Mouse (Mus musculus): ENCODE measurements around the gene Fam149a. TPM values are rescaled to one million over a fixed set of nuclear protein-coding genes. Genes with fewer than 3 reads are reported as not detected.
"Not testable (repeated sequence)": the region's sequence is repeated elsewhere in the genome, so short reads cannot be mapped to it uniquely, and the experiment has no call there.

Gene Fam149a
- total RNA-seq, 1 experiment from 2014 or later, result not detected

GRCm38 (mm10) chr8:45341630-45342628 lies 40.2 kb downstream of the Fam149a start:
- ATAC-seq (replicated peaks; ENCODE audit: insufficient number of reproducible peaks, low FRiP score, low TSS enrichment, poor library complexity, severe bottlenecking), result no peak

DNA sequence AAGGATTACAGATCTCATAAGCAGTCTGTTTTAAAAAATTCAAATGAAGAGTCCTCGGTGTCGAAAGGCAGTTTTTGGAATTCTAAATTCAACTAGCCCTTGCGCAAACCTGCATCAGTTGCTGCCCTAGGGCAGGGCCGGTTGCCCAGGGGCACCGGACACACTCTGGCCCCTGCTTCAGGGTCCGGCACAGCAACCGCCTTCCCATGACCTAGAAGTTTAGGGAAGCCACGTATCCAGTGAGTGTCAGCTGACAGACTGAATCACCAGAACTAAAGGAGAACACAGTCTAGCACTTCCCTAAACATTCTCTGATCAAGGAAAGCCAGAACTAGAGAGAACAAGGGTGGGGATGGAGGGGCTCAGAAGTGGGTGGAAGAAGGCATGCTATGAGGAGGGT lies 48.6 kb downstream of the Fam149a start:
- peak; percentile 73 for ATAC-seq (replicated peaks; ENCODE audit: insufficient number of reproducible peaks, low FRiP score, low TSS enrichment, poor library complexity, severe bottlenecking)

DNA sequence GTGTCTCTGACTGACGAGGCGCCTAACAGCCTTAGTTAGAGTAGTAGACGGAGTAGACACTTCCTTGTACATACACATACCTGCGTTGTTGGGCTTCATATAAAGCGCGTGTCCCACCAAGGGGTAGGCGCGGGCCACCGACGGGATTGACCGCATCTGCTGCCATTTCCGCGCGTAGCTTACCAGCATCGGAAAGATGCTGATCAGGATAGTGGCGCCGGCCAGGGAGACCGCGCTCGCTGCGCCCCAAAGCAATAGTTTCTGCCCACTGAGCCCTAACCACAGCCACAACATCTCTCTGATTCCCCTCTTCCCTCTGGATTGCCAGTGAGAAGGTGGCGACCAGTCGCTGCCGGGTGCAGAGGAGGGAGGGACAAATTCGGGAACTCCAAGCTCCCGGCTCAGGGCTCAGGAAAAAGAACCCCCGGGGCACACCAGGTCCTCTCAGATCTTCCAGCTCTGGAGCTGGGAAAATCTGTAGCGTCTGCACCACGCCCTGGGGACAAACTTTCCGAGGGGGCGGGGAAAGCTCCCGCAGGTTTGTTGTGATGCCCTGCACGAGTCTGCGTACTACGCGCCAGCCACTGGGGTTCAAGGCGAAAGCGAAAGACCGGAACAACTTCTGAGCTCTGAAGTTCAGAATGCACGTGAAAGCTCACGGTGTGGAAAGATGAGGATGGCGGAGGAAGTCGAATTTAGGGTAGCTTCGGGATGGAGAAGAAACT lies 49.2 kb downstream of the Fam149a start, which contains the start of gene Cyp4v3:
Cyp4v3 (minus strand) TSS at position 532 of the 725 bp plus-strand sequence.
- peak; percentile 87 for ATAC-seq (replicated peaks; ENCODE audit: insufficient number of reproducible peaks, low FRiP score, low TSS enrichment, poor library complexity, severe bottlenecking)

DNA sequence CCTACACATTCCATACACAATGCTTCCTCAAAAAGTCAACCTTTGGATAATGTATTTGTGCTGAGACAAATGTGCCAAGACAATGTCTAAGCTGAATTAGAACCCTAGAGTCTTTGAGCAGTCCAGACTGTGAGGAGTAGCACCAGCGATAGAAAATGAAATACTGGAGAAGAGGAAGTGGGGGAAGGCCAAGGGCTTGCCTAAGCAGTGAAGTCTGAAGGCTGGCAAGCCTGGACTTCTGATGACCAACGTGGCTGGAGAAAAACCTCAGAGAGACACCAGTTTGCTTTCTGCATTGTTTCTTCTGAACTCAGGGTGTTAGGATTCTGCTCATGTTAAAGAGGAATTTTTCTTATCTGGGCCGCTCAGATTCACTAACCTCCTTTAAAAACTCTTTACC lies 51.2 kb downstream of the Fam149a start:
- ATAC-seq (replicated peaks; ENCODE audit: insufficient number of reproducible peaks, low FRiP score, low TSS enrichment, poor library complexity, severe bottlenecking), result no peak

DNA sequence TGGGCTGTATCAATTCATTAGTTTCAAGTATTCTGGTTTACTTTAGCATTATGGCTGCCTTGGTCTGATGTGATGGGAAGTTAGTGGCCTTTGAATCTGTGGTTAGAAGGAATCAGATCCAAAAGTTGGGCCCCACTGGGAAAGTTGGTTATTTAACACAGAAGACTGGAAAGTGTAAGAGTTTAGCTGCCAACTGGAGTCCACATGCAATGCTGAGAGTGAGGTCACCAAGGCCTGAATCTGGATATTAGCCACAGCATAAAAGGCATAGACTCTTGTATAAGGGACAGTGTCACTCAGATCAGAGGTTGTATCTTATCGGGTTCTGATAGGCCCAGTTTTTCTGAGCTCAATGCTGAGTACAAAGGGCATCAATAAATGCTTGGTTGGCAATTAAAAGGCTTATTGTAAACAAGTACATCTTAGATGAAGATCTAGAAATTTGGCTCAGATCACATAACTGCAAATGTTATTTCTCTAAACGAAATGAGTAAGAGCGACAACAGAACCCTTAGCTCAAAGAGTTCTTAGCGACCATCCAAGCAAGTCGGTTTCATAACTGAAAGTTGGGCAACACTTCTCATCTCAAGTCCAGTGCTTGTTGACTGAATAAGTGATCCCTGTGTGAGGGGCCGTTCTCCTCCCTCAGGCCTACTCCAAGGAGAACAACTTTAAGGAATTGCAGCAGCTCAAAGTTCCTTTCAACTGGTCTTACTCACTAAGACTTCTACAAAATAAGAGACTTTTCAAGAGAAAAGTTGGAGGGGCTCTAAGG lies 52.7 kb downstream of the Fam149a start:
- no peak for ATAC-seq (replicated peaks; ENCODE audit: insufficient number of reproducible peaks, low FRiP score, low TSS enrichment, poor library complexity, severe bottlenecking)

- ATAC-seq (replicated peaks; ENCODE audit: insufficient number of reproducible peaks, low FRiP score, low TSS enrichment, poor library complexity, severe bottlenecking), result not testable (repeated sequence)
Measured at GRCm38 (mm10) chr8:45327076-45327475, 55.0 kb downstream of the Fam149a start.

DNA sequence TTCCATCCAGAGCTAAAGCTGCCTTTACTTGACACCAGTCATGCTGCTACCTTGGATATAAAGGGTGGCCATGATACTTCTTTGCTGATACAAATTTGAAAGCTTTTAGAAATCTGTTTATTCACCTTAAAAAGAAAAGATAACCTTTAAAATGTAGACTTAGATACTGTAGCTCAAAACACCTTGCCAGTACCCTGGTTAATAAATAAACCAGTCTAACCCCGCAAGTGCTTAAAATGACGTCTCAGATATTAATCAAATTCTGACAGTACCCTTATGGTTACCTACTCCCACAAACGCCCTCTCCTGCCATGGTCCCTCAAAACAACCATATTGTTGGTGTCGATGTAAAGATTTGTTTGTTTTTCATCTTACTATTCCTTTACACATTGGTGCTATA lies 57.9 kb downstream of the Fam149a start:
- ATAC-seq (replicated peaks; ENCODE audit: insufficient number of reproducible peaks, low FRiP score, low TSS enrichment, poor library complexity, severe bottlenecking), result no peak

DNA sequence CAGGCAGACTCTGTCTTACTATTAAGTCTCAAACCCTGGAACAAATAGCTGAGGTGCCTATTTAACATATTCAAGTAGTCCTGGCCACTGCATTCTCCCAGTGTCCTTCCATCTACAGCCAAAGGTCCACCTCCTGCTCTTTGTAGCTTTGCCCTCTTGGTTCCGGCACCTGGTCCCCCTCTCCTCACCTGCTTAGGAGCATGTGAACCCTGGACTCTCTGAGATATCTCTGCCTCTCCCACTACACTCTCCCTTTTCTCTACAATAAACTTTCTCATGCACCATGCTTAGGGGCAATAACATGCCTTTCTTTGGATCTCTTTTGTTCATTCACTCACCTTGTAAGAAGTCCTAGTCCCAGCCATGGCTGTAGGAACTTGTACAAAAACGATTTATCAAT lies 60.7 kb downstream of the Fam149a start:
- ATAC-seq (replicated peaks; ENCODE audit: insufficient number of reproducible peaks, low FRiP score, low TSS enrichment, poor library complexity, severe bottlenecking), result no peak

GRCm38 (mm10) chr8:45320930-45321329 lies 61.2 kb downstream of the Fam149a start:
- ATAC-seq (replicated peaks; ENCODE audit: insufficient number of reproducible peaks, low FRiP score, low TSS enrichment, poor library complexity, severe bottlenecking), result no peak

DNA sequence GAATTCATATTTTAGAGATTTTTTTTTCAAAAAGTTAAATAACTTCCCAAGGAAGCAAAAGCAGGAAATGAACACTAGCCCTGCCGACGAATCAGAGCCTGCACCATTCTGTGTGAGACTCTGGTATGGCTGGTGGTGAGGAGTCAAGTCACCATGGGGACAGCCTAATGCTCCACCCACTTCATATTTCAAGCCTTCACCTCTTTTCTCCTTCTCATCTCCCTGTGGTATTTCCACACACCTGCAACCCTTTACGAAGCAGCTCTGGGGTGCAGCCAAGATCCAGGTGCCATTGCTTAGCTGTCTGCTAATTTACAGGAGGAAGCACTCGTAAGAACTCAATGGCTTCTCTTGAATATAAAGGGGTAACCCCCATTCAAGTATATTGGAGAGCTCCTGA lies 71.1 kb downstream of the Fam149a start:
- no peak for ATAC-seq (replicated peaks; ENCODE audit: insufficient number of reproducible peaks, low FRiP score, low TSS enrichment, poor library complexity, severe bottlenecking)

DNA sequence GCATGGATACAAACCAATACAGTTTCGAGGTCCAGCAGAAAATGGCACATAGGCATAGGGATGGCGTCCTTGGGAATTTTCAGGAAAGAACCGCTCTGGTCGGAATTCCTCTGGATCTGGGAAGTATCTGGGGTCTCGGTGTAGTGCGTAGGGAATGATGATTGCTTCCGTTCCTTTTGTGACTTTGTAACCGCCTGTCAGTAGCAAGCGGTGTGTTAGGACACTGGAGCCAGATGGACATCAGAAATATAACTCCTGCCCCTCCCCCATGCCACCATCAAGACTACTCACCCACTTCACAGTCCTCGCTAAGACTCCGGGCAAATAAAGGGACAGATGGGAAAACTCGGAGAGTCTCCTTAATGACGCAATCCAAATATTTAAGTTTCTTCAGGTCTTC lies 73.7 kb downstream of the Fam149a start, which contains the start of gene Gm45753:
Gm45753 (minus strand) TSS at position 101 of the 400 bp plus-strand sequence.
- no peak for ATAC-seq (replicated peaks; ENCODE audit: insufficient number of reproducible peaks, low FRiP score, low TSS enrichment, poor library complexity, severe bottlenecking)

DNA sequence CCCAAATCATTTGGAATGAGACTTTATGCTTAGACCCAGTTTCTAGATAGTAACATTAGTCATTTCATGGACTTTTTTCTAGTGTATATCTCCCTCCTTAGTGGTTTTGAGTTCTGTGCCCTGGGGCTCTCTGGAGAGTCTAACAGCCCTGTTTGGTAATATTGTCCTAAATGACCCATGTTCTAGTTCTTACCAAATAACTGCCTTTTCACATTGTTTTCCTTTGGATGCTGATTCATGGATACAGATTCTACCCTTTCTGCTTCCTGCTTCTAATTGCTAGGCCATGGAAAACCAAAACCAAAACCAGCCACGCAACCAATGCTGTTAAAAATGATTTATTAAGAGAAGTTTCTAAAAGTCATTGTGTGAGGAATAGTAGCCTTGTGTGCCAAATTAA lies 76.6 kb downstream of the Fam149a start:
- ATAC-seq (replicated peaks; ENCODE audit: insufficient number of reproducible peaks, low FRiP score, low TSS enrichment, poor library complexity, severe bottlenecking), result no peak

DNA sequence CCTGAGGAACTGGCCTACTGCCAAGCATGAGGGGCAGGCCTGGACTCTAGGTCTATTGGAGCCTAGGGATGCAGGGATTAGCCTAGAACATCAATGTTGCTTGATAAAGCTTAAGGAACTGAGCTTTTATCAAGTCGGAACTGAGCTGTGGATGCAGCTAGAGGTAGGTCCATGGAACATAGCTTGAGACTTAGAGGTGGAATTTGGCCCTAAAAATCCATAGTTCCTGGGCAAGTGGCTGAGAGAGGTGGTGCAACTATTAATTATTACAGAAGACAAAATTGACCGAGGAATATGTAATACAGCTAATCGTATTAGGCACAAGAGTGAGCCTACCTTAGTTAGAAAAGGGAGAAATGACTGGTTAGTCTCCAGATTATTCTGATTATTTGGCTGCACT lies 77.7 kb downstream of the Fam149a start:
- no peak for ATAC-seq (replicated peaks; ENCODE audit: insufficient number of reproducible peaks, low FRiP score, low TSS enrichment, poor library complexity, severe bottlenecking)

DNA sequence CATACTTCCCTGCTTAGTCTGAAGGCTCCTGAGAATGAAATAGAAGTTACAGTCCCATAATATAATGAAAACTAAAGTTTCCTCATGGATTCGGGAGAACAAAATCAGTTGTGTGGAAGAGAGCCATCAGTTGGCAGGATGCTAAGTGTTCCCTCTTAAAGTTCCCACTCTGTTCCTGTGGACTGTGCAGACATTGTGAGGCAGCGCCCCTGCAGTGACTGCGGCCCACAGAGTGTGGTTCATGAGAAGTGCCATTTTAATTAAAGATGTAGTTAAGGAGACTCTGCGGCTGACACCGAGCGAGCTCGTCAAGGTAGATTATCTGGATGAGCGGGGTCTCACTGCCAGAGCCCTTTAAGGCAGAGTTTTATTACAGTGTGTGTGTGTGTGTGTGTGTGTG lies 79.7 kb downstream of the Fam149a start:
- ATAC-seq (replicated peaks; ENCODE audit: insufficient number of reproducible peaks, low FRiP score, low TSS enrichment, poor library complexity, severe bottlenecking), result no peak

DNA sequence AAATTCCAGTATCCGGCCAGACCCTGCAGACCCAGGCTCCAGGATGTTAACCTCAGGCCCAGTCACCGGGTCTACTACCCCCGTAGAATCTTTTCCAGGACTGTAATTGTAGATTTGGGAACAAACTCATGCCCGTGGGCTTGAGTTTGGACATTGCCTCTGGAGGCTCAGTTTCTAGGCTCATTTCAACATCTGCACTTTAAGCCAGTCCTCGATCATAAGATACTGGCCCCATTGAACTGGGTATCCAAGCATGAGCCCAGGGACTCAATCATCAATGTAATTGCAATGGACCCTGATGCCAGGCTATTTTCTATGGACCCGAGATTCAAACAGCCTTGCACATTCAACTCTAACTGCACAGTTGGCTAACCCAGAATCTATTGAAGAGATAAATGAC lies 86.8 kb downstream of the Fam149a start:
- no peak for ATAC-seq (replicated peaks; ENCODE audit: insufficient number of reproducible peaks, low FRiP score, low TSS enrichment, poor library complexity, severe bottlenecking)

DNA sequence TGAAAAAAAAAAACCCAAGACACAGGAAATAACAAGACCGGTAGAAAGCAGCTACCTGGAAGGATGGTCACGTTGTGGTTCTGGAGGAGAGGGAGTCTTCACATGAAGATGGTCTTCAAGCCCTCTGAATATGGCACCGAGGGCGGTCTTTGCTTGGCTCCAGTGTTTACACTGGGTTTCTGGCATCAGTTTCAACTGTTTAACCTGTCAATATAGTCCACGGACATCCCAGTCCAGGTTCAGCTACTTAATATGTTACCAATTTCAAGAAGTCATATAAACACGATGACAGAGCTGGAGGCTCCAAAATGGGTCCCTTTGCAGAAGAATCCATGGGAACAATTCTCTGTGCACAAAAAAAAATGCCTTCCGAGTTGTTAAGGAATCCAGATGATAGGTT lies 87.4 kb downstream of the Fam149a start, which contains the start of gene Klkb1:
Klkb1 (minus strand) TSS at position 173 of the 400 bp plus-strand sequence.
- no peak for ATAC-seq (replicated peaks; ENCODE audit: insufficient number of reproducible peaks, low FRiP score, low TSS enrichment, poor library complexity, severe bottlenecking)

DNA sequence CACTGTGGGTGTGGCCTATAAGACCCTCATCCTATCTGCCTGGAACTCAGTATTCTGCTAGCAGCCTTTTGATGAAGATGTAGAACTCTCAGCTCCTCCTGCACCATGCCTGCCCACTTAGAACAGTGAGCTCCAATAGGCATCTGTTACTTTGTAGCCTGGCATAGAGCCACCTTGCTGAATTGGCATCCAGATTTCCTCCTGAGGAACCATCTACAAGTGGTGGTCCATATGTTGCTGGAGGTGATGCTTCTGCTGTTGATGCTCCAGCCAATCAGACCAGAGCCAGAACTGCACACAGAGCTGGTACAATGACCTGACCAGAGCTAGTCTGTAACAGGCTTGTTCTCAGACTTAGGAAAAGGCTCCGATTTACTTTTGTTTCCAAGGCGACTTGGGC lies 90.3 kb downstream of the Fam149a start:
- ATAC-seq (replicated peaks; ENCODE audit: insufficient number of reproducible peaks, low FRiP score, low TSS enrichment, poor library complexity, severe bottlenecking), result no peak
